Mouse (Mus musculus) limb, embryonic 14.5 days (tissue): ENCODE results near the gene Abca17. TPM values are rescaled to one million over a fixed set of nuclear protein-coding genes. Genes with fewer than 3 reads are reported as not detected.

Source experiments
- ATAC-seq: fragments of 200-750 bp; cut with Nextera tagmentation; 2 replicates; pipeline ENCODE4 v1.8.0; 2017; ENCODE audit warnings: low read depth, moderate number of reproducible peaks, moderate TSS enrichment; ENCODE audit not compliant: low FRiP score
- DNase-seq: peaks from one replicate; pipeline ENCODE4 v3.0.0-alpha.2; 2015; ENCODE audit warnings: low spot score
- H3K27ac ChIP-seq: fragments of 300-500 bp; sonication (generic); replicated peaks from 2 replicates; pipeline ENCODE4 v1.5.1; 2014; ENCODE audit warnings: low read depth, mild to moderate bottlenecking, low read length, moderate library complexity, mixed read lengths
- H3K27me3 ChIP-seq: fragments of 300-500 bp; sonication (generic); 2 replicates; pipeline ENCODE4 v1.6.1; 2014; ENCODE audit warnings: low read length, mixed read lengths; ENCODE audit not compliant: control insufficient read depth, insufficient read depth
- H3K36me3 ChIP-seq: fragments of 300-500 bp; sonication (generic); 2 replicates; pipeline ENCODE4 v1.6.1; 2014; ENCODE audit warnings: mild to moderate bottlenecking, low read length, moderate library complexity, mixed read lengths; ENCODE audit not compliant: control insufficient read depth, insufficient read depth
- H3K4me1 ChIP-seq: fragments of 300-500 bp; sonication (generic); 2 replicates; pipeline ENCODE4 v1.6.1; 2014; ENCODE audit warnings: antibody characterized with exemption, low read length, mixed read lengths; ENCODE audit not compliant: control insufficient read depth, insufficient read depth
- H3K4me2 ChIP-seq: fragments of 300-500 bp; sonication (generic); replicated peaks from 2 replicates; pipeline ENCODE4 v1.6.1; 2014; ENCODE audit warnings: low read depth, mild to moderate bottlenecking, low read length, moderate library complexity; ENCODE audit not compliant: severe bottlenecking
- H3K4me3 ChIP-seq: fragments of 300-500 bp; sonication (generic); replicated peaks from 2 replicates; pipeline ENCODE4 v1.5.1; 2014; ENCODE audit warnings: low read length
- H3K9ac ChIP-seq: fragments of 300-500 bp; sonication (generic); 2 replicates; pipeline ENCODE4 v1.6.1; 2014; ENCODE audit warnings: mild to moderate bottlenecking, low read depth, low read length, moderate library complexity; ENCODE audit not compliant: severe bottlenecking
- H3K9me3 ChIP-seq: fragments of 300-500 bp; sonication (generic); 2 replicates; pipeline ENCODE4 v1.6.1; 2016; ENCODE audit warnings: low read length; ENCODE audit not compliant: control insufficient read depth
- POLR2A ChIP-seq: fragments of 200-500 bp; IDR thresholded peaks from 2 replicates; pipeline ENCODE4 v1.8.0; 2012; ENCODE audit warnings: inconsistent platforms, mild to moderate bottlenecking, moderate library complexity, borderline replicate concordance; ENCODE audit not compliant: insufficient read depth, insufficient read length; ENCODE audit errors: extremely low read depth
- WGBS: fragments of 180-500 bp; shearing (Covaris S2); extraction: QIAGEN DNeasy Blood & Tissue Kit; methylation state at CpG from one replicate; pipeline ENCODE4 v1.1.7; 2014; 5-methylcytosine and 5-hydroxymethylcytosine counted together
- polyA plus RNA-seq, 2 experiments: library from polyadenylated mRNA; depleted of rRNA in 1 of 2; stranded (reverse) in 1 of 2; unstranded in 1 of 2; fragments of >200 nt; fragmentation: Nextera tagmentation in 1 of 2; extraction: Ambion mirVana in 1 of 2; gene quantifications; 2 replicates each; pipeline versions ENCODE4 v1.2.1 to v1.2.3; 2012 to 2014

The Abca17 gene
- polyA plus RNA-seq, 2 experiments, result 0.05 to 0.14 TPM

DNA sequence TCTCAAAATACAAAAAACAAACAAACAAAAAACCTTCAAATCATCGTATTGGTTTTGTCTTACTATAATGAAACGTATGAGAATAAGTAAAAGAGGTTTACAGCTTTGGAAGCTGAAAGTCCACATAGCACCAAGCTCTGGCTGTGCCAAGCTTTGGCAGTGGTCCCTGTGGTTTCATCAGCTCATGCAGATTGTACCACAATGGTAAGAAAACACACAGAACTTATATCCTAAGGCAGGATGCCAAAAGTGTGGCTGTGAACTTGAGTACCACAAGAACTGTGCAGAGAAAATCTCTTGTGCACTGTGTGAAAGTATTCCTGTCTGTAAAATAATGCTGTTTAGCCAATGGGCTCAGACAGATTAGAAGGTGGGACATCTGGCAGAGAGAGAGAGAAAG, 1.7 kb downstream of the Abca17 start:
- Histone ChIP-seq H3K4me3 (no peak overlapping the region), H3K4me1 (0 out of 2 replicates have a peak, but pooled peaks cover 7% of the 10 kb centered on the region), H3K9me3 (no peaks in the 10 kb centered on the region), H3K27ac (no peak overlapping the region), H3K36me3 (no peaks in the 10 kb centered on the region), H3K27me3 (peaks cover 15% of the 10 kb centered on the region), H3K9ac (no peak overlapping the region), H3K4me2 (no peak overlapping the region)
- WGBS, result 66% methylated on average over 2 of the region's 2 CpGs
- peak; percentile 18 for DNase-seq
- no peak for TF ChIP-seq POLR2A
- no peak for ATAC-seq

DNA sequence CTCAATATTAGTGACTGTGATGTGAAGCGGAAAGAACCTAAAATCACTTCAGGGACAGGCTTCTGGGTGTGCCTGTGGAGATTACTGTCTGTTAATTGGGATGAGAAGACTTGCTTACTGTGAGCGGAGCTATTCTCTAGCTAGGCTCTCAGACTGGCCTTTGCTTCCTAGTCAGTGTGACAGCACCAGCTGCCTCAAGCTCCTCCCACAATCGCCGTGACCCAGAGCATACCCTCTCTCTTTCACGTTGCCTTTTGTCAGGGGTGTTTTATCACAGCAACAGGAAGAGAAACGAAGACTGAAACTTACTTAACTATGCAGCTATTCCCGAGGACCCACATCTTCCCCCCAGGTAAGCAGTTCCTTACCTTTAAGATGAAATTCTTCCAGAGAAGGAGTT, 4.0 kb downstream of the Abca17 start:
- peaks cover 15% of the 10 kb centered on the region for H3K27me3 ChIP-seq
- ATAC-seq (no peak), DNase-seq (no peak)
- H3K36me3 ChIP-seq, result no peaks in the 10 kb centered on the region
- TF ChIP-seq POLR2A, result no peak
- H3K4me3 ChIP-seq, result no peak overlapping the region
- no peak overlapping the region for H3K4me2 ChIP-seq
- 54% methylated on average over 7 of the region's 7 CpGs for WGBS
- H3K9me3 ChIP-seq, result no peaks in the 10 kb centered on the region
- H3K9ac ChIP-seq, result no peak overlapping the region
- no peak overlapping the region for H3K27ac ChIP-seq
- H3K4me1 ChIP-seq, result no peaks in the 10 kb centered on the region

GRCm38 (mm10) chr17:24344672-24345071, 6.2 kb downstream of the Abca17 start:
- Histone ChIP-seq H3K9me3 (no peaks in the 10 kb centered on the region), H3K27ac (no peak overlapping the region), H3K4me2 (no peak overlapping the region), H3K4me1 (no peaks in the 10 kb centered on the region), H3K4me3 (no peak overlapping the region), H3K27me3 (no peaks in the 10 kb centered on the region), H3K9ac (no peak overlapping the region), H3K36me3 (no peaks in the 10 kb centered on the region)
- DNase-seq, result no peak
- no peak for TF ChIP-seq POLR2A
- WGBS, result 77% methylated on average over 8 of the region's 8 CpGs
- no peak for ATAC-seq

GRCm38 (mm10) chr17:24327656-24328055, 23.2 kb downstream of the Abca17 start:
- H3K9me3 ChIP-seq, result no peaks in the 10 kb centered on the region
- DNase-seq (no peak), ATAC-seq (no peak)
- TF ChIP-seq POLR2A, result no peak
- H3K36me3 ChIP-seq, result no peaks in the 10 kb centered on the region
- no peak overlapping the region for H3K4me3 ChIP-seq
- H3K27ac ChIP-seq, result no peak overlapping the region
- 73% methylated on average over 7 of the region's 7 CpGs for WGBS
- no peaks in the 10 kb centered on the region for H3K4me1 ChIP-seq
- no peaks in the 10 kb centered on the region for H3K27me3 ChIP-seq
- H3K9ac ChIP-seq, result no peak overlapping the region
- H3K4me2 ChIP-seq, result no peak overlapping the region

DNA sequence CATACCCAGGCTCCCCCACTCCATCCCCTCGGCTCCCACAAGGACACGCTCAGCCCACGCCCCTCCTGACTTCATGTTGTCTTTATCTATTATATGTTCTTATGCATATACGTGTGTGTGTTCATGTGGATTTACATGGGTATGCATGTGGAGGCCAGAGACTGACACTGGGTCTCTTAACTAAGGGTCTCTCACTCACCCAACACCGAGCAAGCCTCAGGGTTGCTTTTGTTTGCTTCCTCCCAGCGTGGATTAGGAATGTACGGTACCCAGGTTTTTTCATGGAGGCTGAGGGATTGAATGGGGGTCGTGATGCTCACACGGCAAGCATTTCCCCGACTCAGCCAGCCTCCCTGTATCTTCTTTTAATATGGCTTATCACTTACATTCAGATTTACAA, 25.8 kb downstream of the Abca17 start:
- Histone ChIP-seq H3K27me3 (no peaks in the 10 kb centered on the region), H3K4me1 (no peaks in the 10 kb centered on the region), H3K9me3 (no peaks in the 10 kb centered on the region), H3K4me3 (no peak overlapping the region), H3K9ac (no peak overlapping the region), H3K4me2 (no peak overlapping the region), H3K27ac (no peak overlapping the region), H3K36me3 (no peaks in the 10 kb centered on the region)
- no peak for ATAC-seq
- TF ChIP-seq POLR2A, result no peak
- WGBS, result 84% methylated on average over 10 of the region's 10 CpGs
- DNase-seq, result no peak

DNA sequence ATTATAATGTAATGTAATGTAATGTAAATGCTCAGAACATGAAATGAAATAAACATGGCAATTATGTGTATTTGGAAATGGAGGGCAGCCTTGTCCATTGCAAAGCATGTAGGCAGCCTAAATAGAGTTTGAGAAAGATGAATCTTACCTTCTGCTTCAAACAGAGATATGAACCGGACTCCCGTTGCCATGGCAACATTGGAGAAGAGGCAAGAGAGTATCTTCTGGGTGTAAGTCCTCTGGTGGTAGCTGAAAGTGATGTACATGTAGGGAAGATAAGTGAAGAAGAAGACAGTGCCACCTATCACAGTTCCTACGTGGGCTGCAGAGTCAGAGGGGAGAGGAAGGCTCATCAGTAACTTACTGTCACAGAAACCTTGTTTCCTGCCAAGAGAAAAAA, 30.0 kb downstream of the Abca17 start:
- DNase-seq (no peak), ATAC-seq (no peak)
- H3K27ac ChIP-seq, result no peak overlapping the region
- no peak for TF ChIP-seq POLR2A
- no peaks in the 10 kb centered on the region for H3K4me1 ChIP-seq
- no peaks in the 10 kb centered on the region for H3K36me3 ChIP-seq
- H3K27me3 ChIP-seq, result no peaks in the 10 kb centered on the region
- no peaks in the 10 kb centered on the region for H3K9me3 ChIP-seq
- no peak overlapping the region for H3K9ac ChIP-seq
- WGBS, result 85% methylated on average over 3 of the region's 3 CpGs
- no peak overlapping the region for H3K4me3 ChIP-seq
- no peak overlapping the region for H3K4me2 ChIP-seq
